Mouse (Mus musculus) heart, embryonic 15.5 days (tissue): ENCODE results near the gene Fcho2. TPM values are rescaled to one million over a fixed set of nuclear protein-coding genes. Genes with fewer than 3 reads are reported as not detected.

Experiments
- ATAC-seq: fragments of 200-750 bp; cut with Nextera tagmentation; replicated peaks from 2 replicates; pipeline ENCODE4 v1.8.0; 2017; ENCODE audit warnings: low read depth, moderate TSS enrichment; ENCODE audit not compliant: insufficient number of reproducible peaks, insufficient read depth, low FRiP score
- H3K27ac ChIP-seq: fragments of 300-500 bp; sonication (generic); 2 replicates; pipeline ENCODE4 v1.5.1; 2015; ENCODE audit warnings: mild to moderate bottlenecking, inconsistent platforms
- H3K27me3 ChIP-seq: fragments of 300-500 bp; sonication (generic); 2 replicates; pipeline ENCODE4 v1.6.1; 2015; ENCODE audit warnings: inconsistent platforms
- H3K36me3 ChIP-seq: fragments of 300-500 bp; sonication (generic); 2 replicates; pipeline ENCODE4 v1.6.1; 2015; ENCODE audit warnings: mild to moderate bottlenecking, inconsistent platforms
- H3K4me1 ChIP-seq: fragments of 300-500 bp; sonication (generic); replicated peaks from 2 replicates; pipeline ENCODE4 v1.6.1; 2015; ENCODE audit warnings: inconsistent platforms
- H3K4me2 ChIP-seq: fragments of 300-500 bp; sonication (generic); 2 replicates; pipeline ENCODE4 v1.6.1; 2015; ENCODE audit warnings: inconsistent platforms, mild to moderate bottlenecking, moderate library complexity
- H3K4me3 ChIP-seq: fragments of 300-500 bp; sonication (generic); 2 replicates; pipeline ENCODE4 v1.5.1; 2015; ENCODE audit warnings: mild to moderate bottlenecking, inconsistent platforms
- H3K9ac ChIP-seq: fragments of 300-500 bp; sonication (generic); 2 replicates; pipeline ENCODE4 v1.6.1; 2015; ENCODE audit warnings: mild to moderate bottlenecking, inconsistent platforms
- H3K9me3 ChIP-seq: fragments of 300-500 bp; sonication (generic); replicated peaks from 2 replicates; pipeline ENCODE4 v1.6.1; 2016; ENCODE audit warnings: inconsistent platforms
- WGBS: fragments of 180-500 bp; shearing (Covaris S2); methylation state at CpG from one replicate; pipeline ENCODE4 v1.1.7; 2015; ENCODE audit warnings: mixed read lengths; 5-methylcytosine and 5-hydroxymethylcytosine counted together
- polyA plus RNA-seq: library from polyadenylated mRNA; unstranded; fragments of >200 nt; fragmentation: Nextera tagmentation; extraction: Ambion mirVana; gene quantifications from 2 replicates; pipeline ENCODE4 v1.2.1, GENCODE M21; 2015

Gene Fcho2
- polyA plus RNA-seq, 1 experiment from 2014 or later = 27.4 TPM

- no peaks in the 10 kb centered on the region for H3K27me3 ChIP-seq
- no peak for ATAC-seq
- H3K9me3 ChIP-seq = no peaks in the 10 kb centered on the region
- H3K4me3 ChIP-seq = no peak overlapping the region
- 79% methylated on average over 4 of the region's 4 CpGs for WGBS
- H3K36me3 ChIP-seq = no peaks in the 10 kb centered on the region
- H3K4me2 ChIP-seq = no peak overlapping the region
- H3K4me1 ChIP-seq = peaks cover 6% of the 10 kb centered on the region
- no peak overlapping the region for H3K27ac ChIP-seq
- H3K9ac ChIP-seq = no peak overlapping the region
Observed at GRCm38 (mm10) chr13:98705501-98705900, 109.7 kb downstream of the Fcho2 start.

GRCm38 (mm10) chr13:98703786-98704185 lies 111.5 kb downstream of the Fcho2 start:
- 80% methylated on average over 8 of the region's 8 CpGs for WGBS
- peaks cover 22% of the 10 kb centered on the region for H3K4me1 ChIP-seq
- H3K36me3 ChIP-seq = no peaks in the 10 kb centered on the region
- no peaks in the 10 kb centered on the region for H3K9me3 ChIP-seq
- no peak overlapping the region for H3K27ac ChIP-seq
- H3K4me3 ChIP-seq = no peak overlapping the region
- no peak overlapping the region for H3K9ac ChIP-seq
- no peak overlapping the region for H3K4me2 ChIP-seq
- ATAC-seq = no peak
- no peaks in the 10 kb centered on the region for H3K27me3 ChIP-seq

DNA sequence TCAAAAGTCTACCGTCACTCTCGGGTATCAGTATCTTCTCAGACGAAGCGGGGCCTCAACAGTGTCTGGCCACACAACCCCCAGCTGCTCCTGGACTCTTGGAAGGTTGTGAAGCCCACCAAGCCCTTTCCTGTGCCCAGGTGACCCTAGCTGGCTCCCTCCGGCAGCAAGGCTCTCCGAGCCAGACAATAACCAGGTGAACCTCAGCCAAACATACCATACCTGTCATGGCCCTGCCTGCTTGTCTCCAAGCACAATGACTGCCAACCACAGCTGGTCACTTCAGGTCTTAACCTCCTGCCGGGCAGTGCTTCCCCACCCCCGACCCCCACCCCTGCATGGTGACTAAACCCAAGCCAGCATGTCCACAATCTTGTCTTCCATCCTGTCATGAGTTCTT lies 112.9 kb downstream of the Fcho2 start:
- no peaks in the 10 kb centered on the region for H3K9me3 ChIP-seq
- H3K27ac ChIP-seq = no peak overlapping the region
- 87% methylated on average over 8 of the region's 8 CpGs for WGBS
- no peak overlapping the region for H3K4me3 ChIP-seq
- H3K27me3 ChIP-seq = no peaks in the 10 kb centered on the region
- no peak overlapping the region for H3K4me2 ChIP-seq
- H3K4me1 ChIP-seq = peaks cover 22% of the 10 kb centered on the region
- no peaks in the 10 kb centered on the region for H3K36me3 ChIP-seq
- H3K9ac ChIP-seq = no peak overlapping the region
- no peak for ATAC-seq

GRCm38 (mm10) chr13:98701309-98701675 lies 114.0 kb downstream of the Fcho2 start:
- Histone ChIP-seq H3K27ac (no peak overlapping the region), H3K9ac (no peak overlapping the region), H3K4me2 (no peak overlapping the region), H3K27me3 (no peaks in the 10 kb centered on the region), H3K4me3 (no peak overlapping the region), H3K36me3 (no peaks in the 10 kb centered on the region), H3K4me1 (peaks cover 22% of the 10 kb centered on the region), H3K9me3 (no peaks in the 10 kb centered on the region)
- 85% methylated on average over 5 of the region's 5 CpGs for WGBS
- no peak for ATAC-seq

DNA sequence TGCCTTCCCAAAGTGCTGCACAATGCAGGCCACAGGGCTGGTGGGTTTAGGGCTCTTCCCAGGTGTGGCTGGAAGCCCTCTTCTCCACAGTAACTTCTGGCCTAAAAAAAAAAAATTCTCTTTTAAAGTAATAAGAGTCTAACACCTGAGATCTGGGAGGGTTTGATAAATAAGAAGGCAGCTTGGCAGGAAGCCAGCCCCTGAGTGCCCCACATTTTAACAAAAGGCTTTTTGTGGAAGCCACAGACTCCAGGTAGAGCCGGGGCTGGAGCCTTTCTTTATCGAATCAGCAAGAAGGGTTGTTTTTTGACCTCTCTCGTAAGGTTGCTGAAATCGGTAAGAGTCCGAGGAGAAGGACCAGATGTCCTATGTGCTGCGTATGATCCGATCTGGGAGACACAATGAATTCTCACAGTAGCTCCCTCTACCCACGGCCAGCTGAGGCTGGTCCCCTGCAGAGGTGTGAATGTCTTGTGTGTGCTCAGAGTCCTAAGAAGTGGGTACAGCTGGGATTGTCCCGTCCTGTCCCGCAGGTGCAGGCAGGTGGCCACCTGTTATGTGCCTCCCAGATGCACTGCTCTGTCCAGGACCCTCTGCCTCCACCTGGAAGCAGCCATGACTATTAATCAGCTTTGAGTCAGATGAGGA lies 114.5 kb downstream of the Fcho2 start:
- Histone ChIP-seq H3K4me3 (no peak overlapping the region), H3K9ac (no peak overlapping the region), H3K36me3 (no peaks in the 10 kb centered on the region), H3K9me3 (no peaks in the 10 kb centered on the region), H3K4me1 (peaks cover 22% of the 10 kb centered on the region), H3K4me2 (no peak overlapping the region), H3K27me3 (no peaks in the 10 kb centered on the region), H3K27ac (no peak overlapping the region)
- no peak for ATAC-seq
- WGBS = 52% methylated on average over 10 of the region's 10 CpGs

- no peak for ATAC-seq
- Histone ChIP-seq H3K9ac (no peak overlapping the region), H3K27me3 (no peaks in the 10 kb centered on the region), H3K36me3 (no peaks in the 10 kb centered on the region), H3K4me1 (peaks cover 28% of the 10 kb centered on the region), H3K27ac (peak overlapping the region; percentile 20; the same call in 1 of the 2 replicates), H3K4me2 (no peak overlapping the region), H3K4me3 (no peak overlapping the region), H3K9me3 (no peaks in the 10 kb centered on the region)
- WGBS = 66% methylated on average over 5 of the region's 5 CpGs
Observed at GRCm38 (mm10) chr13:98699982-98700540, 115.2 kb downstream of the Fcho2 start.

DNA sequence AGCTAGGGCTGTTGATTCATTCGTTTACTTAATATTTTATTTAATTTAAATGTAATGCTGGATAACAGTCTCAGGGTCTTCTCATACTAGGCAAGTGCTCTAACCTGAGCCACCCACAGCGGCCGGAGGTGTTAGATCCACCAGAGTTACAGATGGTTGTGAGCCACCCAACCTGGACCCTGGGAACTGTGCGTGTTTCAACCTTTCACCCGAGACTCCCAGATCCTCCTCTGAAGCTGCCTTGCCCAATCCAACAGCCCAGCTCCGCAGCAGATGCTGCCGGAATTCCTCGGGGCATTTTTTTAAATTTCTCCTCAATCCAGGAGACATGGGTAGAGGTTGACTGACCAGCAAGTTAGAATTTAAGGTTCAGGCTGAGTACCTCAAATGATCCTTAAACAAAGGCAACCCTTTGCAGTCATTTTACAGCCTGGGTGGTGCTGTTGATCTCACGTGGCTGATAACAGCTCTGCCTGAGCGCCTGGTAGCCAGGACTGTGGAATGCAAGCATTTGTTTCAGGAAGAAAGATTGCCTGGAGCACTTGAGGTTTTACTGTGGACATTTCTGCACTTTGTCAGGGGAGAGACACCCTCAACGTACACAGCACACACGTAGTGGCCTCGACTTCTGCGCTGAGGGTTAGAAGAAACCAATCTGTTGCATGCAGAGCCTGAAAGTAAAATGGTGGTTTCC lies 116.1 kb downstream of the Fcho2 start:
- Histone ChIP-seq H3K27ac (peak overlapping the region; percentile 20; the same call in 1 of the 2 replicates), H3K9me3 (no peaks in the 10 kb centered on the region), H3K9ac (no peak overlapping the region), H3K27me3 (peaks cover 6% of the 10 kb centered on the region; the same call in 1 of the 2 replicates), H3K36me3 (no peaks in the 10 kb centered on the region), H3K4me3 (no peak overlapping the region), H3K4me1 (peaks cover 35% of the 10 kb centered on the region), H3K4me2 (no peak overlapping the region)
- WGBS = 41% methylated on average over 14 of the region's 14 CpGs
- 0 out of 2 replicates have a peak, but pooled peaks have one; percentile 30 for ATAC-seq

GRCm38 (mm10) chr13:98696716-98697115 lies 118.5 kb downstream of the Fcho2 start:
- Histone ChIP-seq H3K9ac (no peak overlapping the region), H3K9me3 (no peaks in the 10 kb centered on the region), H3K27ac (no peak overlapping the region), H3K4me3 (no peak overlapping the region), H3K36me3 (no peaks in the 10 kb centered on the region), H3K4me1 (peaks cover 35% of the 10 kb centered on the region), H3K27me3 (peaks cover 12% of the 10 kb centered on the region), H3K4me2 (no peak overlapping the region)
- ATAC-seq = no peak
- WGBS = 85% methylated on average over 3 of the region's 3 CpGs

DNA sequence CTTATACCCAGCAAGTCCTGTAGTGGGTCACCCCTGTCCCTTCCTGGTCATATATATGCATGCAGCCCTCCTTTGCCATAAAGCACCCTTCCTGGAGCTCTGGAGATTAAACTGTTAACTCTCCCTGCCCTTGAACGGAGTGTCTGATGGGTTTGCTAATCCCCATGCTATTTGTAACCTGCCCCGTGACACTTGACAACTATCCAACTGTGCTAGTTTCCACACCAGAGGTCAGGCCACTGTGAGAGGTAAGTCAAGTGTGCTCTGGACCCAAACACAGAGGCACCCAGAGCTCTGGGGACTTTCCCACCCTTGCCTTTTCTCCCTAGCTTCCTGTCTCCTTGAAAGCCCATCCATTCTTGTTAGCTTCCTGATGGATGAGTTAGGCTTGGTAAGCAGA lies 119.7 kb downstream of the Fcho2 start:
- Histone ChIP-seq H3K4me3 (peak overlapping the region; percentile 51), H3K27ac (0 out of 2 replicates have a peak overlapping the region, but pooled peaks have one; percentile 12), H3K9ac (0 out of 2 replicates have a peak overlapping the region, but pooled peaks have one; percentile 56), H3K27me3 (peaks cover 15% of the 10 kb centered on the region), H3K36me3 (no peaks in the 10 kb centered on the region), H3K4me2 (peak overlapping the region; percentile 84), H3K9me3 (no peaks in the 10 kb centered on the region), H3K4me1 (peaks cover 29% of the 10 kb centered on the region)
- 25% methylated on average over 2 of the region's 2 CpGs for WGBS
- no peak for ATAC-seq

DNA sequence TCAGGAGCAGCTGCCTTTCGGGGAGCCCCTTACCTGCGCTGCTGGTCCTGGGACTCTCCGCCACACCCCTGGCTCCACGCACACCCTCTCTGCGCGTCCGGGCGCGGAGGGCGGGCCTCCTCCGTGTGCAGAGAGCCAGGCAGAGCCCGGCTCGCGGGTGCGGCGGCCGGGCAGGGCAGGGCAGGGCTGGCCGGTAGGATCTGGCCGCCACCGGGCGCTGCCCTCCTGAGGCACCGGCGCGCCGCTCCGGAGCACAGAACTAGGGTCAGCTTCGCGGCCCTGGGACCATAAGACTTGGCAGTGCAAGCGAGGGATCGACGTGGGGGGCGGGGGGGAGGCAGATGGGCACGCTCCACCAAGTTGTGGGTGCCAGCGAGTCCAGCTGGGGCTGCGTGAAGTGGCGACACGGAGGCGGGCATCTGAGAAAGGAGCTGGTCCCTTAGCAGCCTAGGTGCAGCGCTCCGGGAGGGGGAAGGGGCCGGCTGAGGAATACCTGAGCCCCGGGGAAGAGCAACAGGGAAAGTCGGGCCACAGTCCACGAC lies 120.4 kb downstream of the Fcho2 start, which contains the start of gene Tmem171:
Gene Tmem171 (minus strand): TSS at position 62 of the 542 bp plus-strand sequence.
- peak within 1 kb of the TSS; percentile 56 for H3K9ac ChIP-seq
- ATAC-seq = peak; percentile 18; the same call in 1 of the 2 replicates
- H3K36me3 ChIP-seq = no peaks in the 10 kb centered on the region
- no peaks in the 10 kb centered on the region for H3K9me3 ChIP-seq
- H3K4me3 ChIP-seq = peak within 1 kb of the TSS; percentile 51
- H3K4me1 ChIP-seq = peaks cover 27% of the 10 kb centered on the region
- H3K4me2 ChIP-seq = peak within 1 kb of the TSS; percentile 84
- 5% methylated on average over 44 of the region's 44 CpGs for WGBS
- peaks cover 15% of the 10 kb centered on the region for H3K27me3 ChIP-seq
- H3K27ac ChIP-seq = 0 out of 2 replicates have a peak within 1 kb of the TSS, but pooled peaks have one; percentile 12

- peaks cover 24% of the 10 kb centered on the region for H3K4me1 ChIP-seq
- H3K9ac ChIP-seq = no peak overlapping the region
- 82% methylated on average over 11 of the region's 11 CpGs for WGBS
- ATAC-seq = no peak
- no peak overlapping the region for H3K27ac ChIP-seq
- H3K4me3 ChIP-seq = no peak overlapping the region
- no peaks in the 10 kb centered on the region for H3K9me3 ChIP-seq
- peaks cover 15% of the 10 kb centered on the region for H3K27me3 ChIP-seq
- no peaks in the 10 kb centered on the region for H3K36me3 ChIP-seq
- no peak overlapping the region for H3K4me2 ChIP-seq
Observed at GRCm38 (mm10) chr13:98693316-98693715, 121.9 kb downstream of the Fcho2 start.
